Mouse (Mus musculus) layer of hippocampus, adult 9-11 months (tissue): ENCODE data around the gene Srcap.
A peak's percentile ranks its signal among the peaks of the same experiment; 100 is the strongest.

Experiments
- DNase-seq: peaks from one replicate; pipeline ENCODE4 v3.0.0; 2022

Gene Srcap

GRCm38 (mm10) chr7:127585031-127585430 lies 73.2 kb downstream of the Srcap start:
- DNase-seq = no peak

- no peak for DNase-seq
These were observed 74.4 kb downstream of the Srcap start for GRCm38 (mm10) chr7:127586149-127586548.

- no peak for DNase-seq
These were observed 75.4 kb downstream of the Srcap start for GRCm38 (mm10) chr7:127587196-127587595.

GRCm38 (mm10) chr7:127588011-127588871 lies 76.5 kb downstream of the Srcap start, which contains the start of the genes Ccdc189 and Rnf40:
Gene Ccdc189, minus strand, starts transcription at chr7:127588595.
Gene Rnf40, plus strand, starts transcription at chr7:127588767.
- DNase-seq = peak; percentile 99

- no peak for DNase-seq
These were observed 77.1 kb downstream of the Srcap start for GRCm38 (mm10) chr7:127588901-127589300.

DNA sequence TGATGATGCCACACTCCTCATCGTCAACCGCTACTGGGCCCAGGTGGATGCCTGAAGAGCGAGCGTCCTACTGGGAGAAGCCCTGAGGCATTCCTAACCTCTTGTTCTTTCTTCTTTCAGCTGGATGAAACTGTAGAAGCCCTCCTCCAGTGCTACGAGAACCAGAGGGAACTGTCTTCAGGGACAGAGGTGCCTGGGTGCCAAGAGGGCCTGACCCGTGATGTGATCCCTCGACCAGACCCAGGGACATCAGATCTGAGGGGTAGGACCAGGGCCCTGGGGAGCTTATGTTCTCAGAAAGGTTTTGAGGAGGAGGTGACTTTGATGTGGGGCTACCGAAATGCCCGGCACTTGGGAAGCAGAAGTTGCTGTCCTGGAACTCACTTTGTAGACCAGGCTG lies 77.9 kb downstream of the Srcap start:
- no peak for DNase-seq

DNA sequence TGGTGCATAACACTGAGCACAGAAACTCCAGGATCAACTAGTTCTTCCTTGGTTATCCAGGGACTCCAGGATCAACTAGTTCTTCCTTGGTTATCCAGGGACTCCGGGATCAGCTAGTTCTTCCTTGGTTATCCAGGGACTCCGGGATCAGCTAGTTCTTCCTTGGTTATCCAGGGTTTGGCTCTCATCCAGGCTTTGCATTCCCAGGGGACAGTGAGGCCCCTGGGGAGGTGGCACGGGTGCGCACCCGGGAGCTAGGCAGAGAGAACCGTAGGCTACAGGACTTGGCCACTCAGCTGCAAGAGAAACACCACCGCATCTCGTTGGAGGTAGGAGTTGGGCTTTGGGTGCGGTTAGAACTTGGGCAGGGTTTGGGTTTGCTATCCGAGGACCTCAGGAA lies 79.3 kb downstream of the Srcap start:
- DNase-seq = no peak

DNA sequence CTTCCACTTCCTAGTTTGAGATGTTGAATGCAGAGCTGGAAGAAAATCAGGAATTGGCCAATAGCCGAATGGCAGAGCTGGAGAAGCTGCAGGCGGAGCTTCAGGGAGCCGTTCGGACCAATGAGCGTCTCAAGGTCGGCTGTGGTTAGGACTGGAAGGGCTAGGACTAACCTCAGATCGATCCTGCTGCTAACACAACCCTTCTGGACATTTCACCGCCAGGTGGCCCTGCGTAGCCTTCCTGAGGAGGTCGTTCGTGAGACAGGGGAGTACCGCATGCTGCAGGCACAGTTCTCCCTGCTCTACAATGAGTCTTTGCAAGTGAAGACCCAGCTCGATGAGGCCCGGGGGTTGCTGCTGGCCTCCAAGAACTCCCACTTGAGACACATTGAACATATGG lies 80.8 kb downstream of the Srcap start:
- DNase-seq = no peak

DNA sequence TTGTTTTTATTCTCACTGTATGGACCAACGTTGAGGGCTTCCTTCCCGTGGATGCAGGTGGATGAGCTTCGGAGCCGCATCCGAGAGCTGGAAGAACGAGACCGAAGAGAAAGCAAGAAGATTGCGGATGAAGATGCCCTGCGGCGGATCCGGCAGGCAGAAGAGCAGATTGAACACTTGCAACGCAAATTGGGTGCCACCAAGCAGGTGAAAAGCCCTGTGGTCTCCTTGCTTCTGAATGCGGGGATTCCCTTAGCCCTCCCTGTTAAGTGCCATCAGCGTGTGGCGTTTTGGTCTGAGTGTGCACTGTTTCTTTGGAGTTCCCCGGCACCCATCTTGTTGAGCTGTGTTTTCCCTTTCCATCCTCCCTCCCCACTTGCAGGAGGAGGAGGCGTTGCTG lies 85.0 kb downstream of the Srcap start:
- DNase-seq = no peak

DNA sequence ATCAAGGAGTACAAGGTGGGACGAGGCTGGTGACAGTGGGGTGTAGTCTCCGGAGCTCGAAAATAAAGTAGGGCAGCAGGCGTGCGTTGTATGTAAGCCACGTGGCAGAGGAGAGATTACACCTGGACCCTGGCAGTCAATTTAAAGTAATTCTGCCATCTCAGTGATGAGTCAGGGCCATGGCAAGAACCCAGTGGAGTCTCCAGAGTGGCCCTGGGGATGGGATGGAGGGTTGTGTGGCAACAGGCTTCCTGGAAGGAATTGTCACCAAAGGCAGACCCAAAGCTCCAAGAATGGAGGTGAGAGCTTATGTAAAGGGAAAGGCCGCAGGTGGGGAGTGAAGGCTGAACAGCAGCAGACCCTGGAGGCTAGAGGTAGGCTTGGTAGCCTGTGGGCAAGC lies 88.8 kb downstream of the Srcap start:
- DNase-seq = no peak

GRCm38 (mm10) chr7:127601735-127602134 lies 90.0 kb downstream of the Srcap start:
- DNase-seq = no peak

- no peak for DNase-seq
These were observed 91.1 kb downstream of the Srcap start for GRCm38 (mm10) chr7:127602903-127603302.

DNA sequence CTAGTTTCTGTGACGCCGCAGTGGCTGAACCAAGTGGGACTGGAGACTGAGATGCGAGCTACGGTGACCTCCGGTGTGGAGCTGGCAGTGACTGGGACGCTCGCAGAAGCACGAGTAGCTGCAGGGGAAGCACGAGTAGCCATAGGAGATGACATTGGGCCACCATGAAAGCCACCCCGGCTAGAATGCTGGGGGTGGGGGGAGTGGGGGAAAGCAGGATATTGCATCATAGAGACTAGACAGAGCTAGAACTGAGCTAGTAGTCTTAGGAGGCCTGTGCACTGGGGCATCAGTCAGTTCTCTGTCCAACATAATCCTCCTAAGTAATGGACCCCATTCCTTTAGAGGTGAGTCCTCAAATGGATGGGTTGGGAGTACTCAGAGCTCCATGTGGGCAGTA lies 92.5 kb downstream of the Srcap start:
- DNase-seq = no peak

DNA sequence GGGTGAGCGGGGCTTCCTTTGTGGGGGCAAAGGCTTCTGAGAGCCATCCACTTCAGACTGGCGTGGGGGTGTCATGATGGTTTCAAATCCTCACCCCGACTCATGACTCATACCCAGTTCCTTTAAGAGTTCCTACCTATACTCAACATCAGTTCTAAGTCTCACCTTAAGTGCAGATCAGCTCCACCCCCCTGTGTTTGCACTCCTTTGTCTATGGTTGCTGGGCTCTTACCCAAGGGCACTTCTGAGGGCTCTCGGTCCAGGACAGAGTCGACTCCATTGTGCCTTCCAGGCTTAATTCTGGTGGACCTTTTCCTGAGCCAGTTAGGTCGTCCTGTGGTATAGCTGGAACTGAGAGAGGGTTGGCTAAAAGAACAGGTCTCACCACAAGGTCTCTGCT lies 95.4 kb downstream of the Srcap start:
- no peak for DNase-seq
